Mouse (Mus musculus) hematopoietic stem cell, adult 5-6 weeks (primary cell): Measurements from ENCODE around the gene Cep97. TPM values are rescaled to one million over a fixed set of nuclear protein-coding genes. Genes with fewer than 3 reads are reported as not detected.
"Not testable (repeated sequence)": the region's sequence is repeated elsewhere in the genome, so short reads cannot be mapped to it uniquely, and the experiment has no call there.

Experiments
- ATAC-seq, 2 experiments: fragments of 125-278 bp in 1 of 2; replicated peaks in 1 of 2; 2 replicates each; pipeline ENCODE4 v1.8.0; 2016 to 2017; ENCODE audit warnings: inconsistent platforms in 2 of 2, mild to moderate bottlenecking in 2 of 2, moderate number of reproducible peaks in 2 of 2, low read depth in 1 of 2, moderate TSS enrichment in 1 of 2; ENCODE audit not compliant: low FRiP score in 2 of 2, poor library complexity in 2 of 2, severe bottlenecking in 2 of 2, insufficient read depth in 1 of 2, low TSS enrichment in 1 of 2
- total RNA-seq: library from RNA; stranded (forward); fragments of 172-1452, 232-1000 nt; gene quantifications from 2 replicates; pipeline ENCODE4 v1.2.3, GENCODE M21; 2017

Cep97 gene
- 35.1 and 37.8 TPM in 2 replicates for total RNA-seq

GRCm38 (mm10) chr16:55934453-55935037 is at the start of gene Cep97:
Gene Cep97, minus strand, starts transcription at chr16:55934855.
- ATAC-seq: peak; percentile 98 to 99

DNA sequence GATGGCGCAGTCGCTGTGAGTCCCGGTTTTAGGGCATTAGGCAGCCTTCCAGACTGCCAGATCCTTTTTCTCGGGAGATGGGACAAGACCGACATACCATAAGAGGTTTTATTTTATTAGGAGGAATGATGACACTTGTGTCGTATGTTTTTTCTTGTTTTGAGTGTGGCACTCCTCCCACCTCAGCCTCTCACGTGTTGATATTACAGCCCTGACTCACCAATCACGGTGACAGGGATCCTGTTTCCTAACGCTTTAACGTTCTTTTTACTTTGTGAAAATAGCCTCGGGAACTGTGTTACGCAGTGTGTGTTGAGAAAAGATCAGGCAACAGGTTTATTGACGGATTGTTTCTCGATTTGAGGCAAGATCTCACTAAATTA is 40.2 kb upstream of the Cep97 start:
- ATAC-seq: peak; percentile 53

DNA sequence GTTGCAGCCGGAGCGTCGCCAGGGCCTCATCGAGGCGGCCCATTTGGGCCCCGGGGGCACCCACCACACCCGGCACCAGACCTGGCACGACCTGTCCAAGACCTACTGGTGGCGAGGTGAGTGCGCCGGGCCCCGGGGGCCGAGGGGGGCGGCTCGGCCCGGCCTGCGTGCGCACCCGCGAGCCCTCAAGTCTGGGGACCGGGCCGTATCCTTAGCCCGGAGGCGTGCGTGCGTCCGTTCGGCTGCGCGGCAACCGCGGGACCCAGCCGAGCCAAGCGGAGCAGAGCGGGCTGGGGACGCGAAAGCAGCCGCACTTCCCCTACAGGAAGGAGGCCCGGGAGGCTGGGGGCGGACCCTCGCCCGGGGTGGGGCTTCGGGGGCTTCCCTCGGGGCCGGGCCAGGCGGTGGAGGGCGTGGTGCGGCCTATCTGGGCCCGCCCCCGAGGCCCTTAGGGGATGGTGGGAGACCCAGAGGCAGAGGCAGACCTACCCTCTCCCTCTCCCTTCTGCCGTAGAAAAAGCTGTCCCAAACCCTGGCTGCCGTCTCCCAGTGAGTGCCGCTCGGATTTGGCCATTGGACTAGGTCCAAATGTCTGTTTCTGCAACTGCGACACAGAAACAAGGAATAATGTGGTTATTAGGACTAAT is 39.7 kb upstream of the Cep97 start:
- peak; percentile 71 to 75 for ATAC-seq

DNA sequence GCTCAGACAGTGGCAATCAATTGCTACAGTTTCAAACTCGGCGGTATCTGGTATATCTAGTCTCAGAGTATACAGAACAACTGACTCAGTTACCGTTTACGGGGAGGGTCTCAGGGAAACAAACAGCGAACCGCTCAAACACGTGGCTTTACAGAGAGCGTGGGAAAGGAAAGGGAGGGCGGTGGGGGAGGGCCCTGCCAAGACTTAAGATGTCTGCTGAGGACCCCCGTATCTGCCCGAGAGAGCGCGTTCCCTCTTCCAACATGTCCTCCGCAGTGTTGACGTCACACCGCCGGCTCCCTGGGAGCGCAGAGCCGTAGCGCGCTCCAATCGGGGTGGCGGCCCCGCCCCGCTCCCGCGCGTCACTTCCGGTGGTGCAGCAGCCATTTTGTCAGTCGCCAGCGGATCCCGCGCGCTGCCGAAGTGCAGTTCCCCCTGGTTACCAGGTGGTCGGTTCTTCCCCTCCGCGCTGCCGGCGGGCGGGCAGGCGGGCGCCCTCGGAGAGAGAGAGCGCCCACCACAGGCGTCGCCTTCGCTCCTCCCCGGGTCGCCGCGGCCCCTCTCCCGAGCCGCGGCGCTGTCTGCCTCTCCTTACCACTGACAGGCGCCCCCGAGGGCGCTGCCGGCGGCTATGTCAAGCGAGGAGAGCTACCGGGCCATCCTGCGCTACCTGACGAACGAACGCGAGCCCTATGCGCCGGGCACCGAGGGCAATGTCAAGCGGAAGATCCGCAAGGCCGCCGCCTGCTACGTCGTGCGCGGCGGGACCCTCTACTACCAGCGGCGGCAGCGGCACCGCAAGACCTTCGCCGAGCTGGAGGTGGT is 39.0 kb upstream of the Cep97 start, which contains the start of gene Zbtb11:
Gene Zbtb11, plus strand, starts transcription at position 453 of the 825 bp plus-strand sequence.
- peak; percentile 84 to 86 for ATAC-seq

- no peak for ATAC-seq
Measured at GRCm38 (mm10) chr16:55972626-55973201, 38.1 kb upstream of the Cep97 start.

GRCm38 (mm10) chr16:55971735-55972615 is 37.3 kb upstream of the Cep97 start:
- ATAC-seq: no peak

GRCm38 (mm10) chr16:55970416-55970815 is 35.8 kb upstream of the Cep97 start:
- ATAC-seq: no peak

GRCm38 (mm10) chr16:55969147-55969546 is 34.5 kb upstream of the Cep97 start:
- ATAC-seq: peak; percentile 27 to 47; a peak in 3 of 4 replicates

GRCm38 (mm10) chr16:55967221-55967620 is 32.6 kb upstream of the Cep97 start:
- no peak for ATAC-seq

- ATAC-seq: peak; percentile 87 to 91
Measured at GRCm38 (mm10) chr16:55966212-55966871, 31.7 kb upstream of the Cep97 start, which contains the start of gene Rpl24. Gene Rpl24, plus strand, starts transcription at chr16:55966275.

DNA sequence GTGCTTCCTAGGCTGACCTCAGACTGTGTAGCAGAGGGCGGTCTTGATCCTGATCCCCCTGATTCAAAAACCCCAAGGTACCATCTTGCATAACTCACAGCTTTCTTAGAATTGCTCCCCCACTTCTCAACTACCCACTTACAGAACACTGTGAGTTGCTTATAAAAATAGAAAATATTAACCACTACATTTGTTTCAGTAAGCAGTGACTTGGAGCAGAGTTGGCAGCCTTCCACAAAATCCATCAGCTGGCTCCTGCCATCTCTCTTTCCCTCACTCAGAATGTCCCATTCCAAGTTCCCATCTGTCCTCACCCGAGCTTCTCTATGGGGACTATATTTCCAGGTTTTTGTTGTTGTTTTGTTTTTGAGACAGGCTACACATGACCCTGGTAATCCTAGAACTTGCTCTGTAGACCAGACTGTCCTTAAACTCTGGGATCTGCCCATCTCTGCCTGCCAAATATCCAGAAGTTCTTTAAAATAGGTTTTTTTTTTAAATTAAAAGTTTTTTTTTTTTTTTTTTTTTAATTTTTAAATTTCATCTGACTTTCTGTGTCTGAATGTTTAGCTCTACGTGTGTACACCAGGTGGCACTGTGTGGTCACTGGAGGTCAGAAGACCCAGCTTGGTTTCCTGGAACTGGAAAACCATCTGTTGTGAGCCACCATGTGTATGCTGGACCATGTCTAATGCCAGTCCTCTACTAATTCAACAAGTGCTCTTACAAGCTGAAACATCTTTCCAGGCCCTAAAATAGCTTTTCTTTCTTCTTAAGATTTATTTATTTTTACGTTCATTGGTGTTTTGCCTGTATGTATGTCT is 29.7 kb upstream of the Cep97 start:
- peak; percentile 46 to 50; a peak in 1 of 4 replicates for ATAC-seq

- ATAC-seq: not testable (repeated sequence)
Measured at GRCm38 (mm10) chr16:55963068-55963467, 28.4 kb upstream of the Cep97 start.

DNA sequence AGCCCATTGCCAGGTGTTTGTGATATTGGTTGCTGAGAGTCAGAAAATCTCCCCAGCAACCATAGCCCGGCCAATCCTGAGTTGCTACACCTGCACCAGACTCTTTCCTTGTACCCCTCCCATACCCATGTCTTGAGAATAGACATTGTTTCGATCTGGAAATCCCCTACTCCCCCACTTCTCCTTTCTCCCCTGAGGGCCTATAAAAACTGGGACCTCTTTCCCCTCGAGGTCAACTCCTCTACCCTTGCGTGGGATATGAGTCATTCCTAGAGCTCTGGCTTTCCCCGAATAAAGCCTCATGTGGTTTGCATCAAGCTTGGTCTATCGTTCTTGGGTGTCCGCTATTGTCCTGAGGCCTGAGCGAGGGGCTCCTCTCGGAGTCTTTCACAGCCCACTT is 19.5 kb upstream of the Cep97 start:
- not testable (repeated sequence) for ATAC-seq

- ATAC-seq: no peak
Measured at GRCm38 (mm10) chr16:55952771-55953170, 18.1 kb upstream of the Cep97 start.

GRCm38 (mm10) chr16:55951679-55952327 is 17.1 kb upstream of the Cep97 start:
- ATAC-seq: no peak
